Mouse (Mus musculus) hindbrain, embryonic 14.5 days (tissue): ENCODE measurements around the gene Chkb. TPM values are rescaled to one million over a fixed set of nuclear protein-coding genes. Genes with fewer than 3 reads are reported as not detected.
"Not testable (repeated sequence)": the region's sequence is repeated elsewhere in the genome, so short reads cannot be mapped to it uniquely, and the experiment has no call there.

Source experiments
- ATAC-seq: fragments of 200-750 bp; cut with Nextera tagmentation; 2 replicates; pipeline ENCODE4 v1.8.0; 2017; ENCODE audit warnings: moderate number of reproducible peaks, mild to moderate bottlenecking, moderate TSS enrichment, moderate library complexity; ENCODE audit not compliant: low FRiP score
- DNase-seq: peaks from one replicate; pipeline ENCODE4 v3.0.0-alpha.2; 2015; ENCODE audit warnings: low spot score
- H3K27ac ChIP-seq: fragments of 300-500 bp; sonication (generic); 2 replicates; pipeline ENCODE4 v1.5.1; 2014; ENCODE audit warnings: mild to moderate bottlenecking, moderate library complexity
- H3K27me3 ChIP-seq: fragments of 300-500 bp; sonication (generic); 2 replicates; pipeline ENCODE4 v1.6.1; 2014; ENCODE audit warnings: mild to moderate bottlenecking, low read length, mixed read lengths; ENCODE audit not compliant: control insufficient read depth, insufficient read depth
- H3K36me3 ChIP-seq: fragments of 300-500 bp; sonication (generic); replicated peaks from 2 replicates; pipeline ENCODE4 v1.6.1; 2014; ENCODE audit not compliant: control insufficient read depth, insufficient read depth
- H3K4me1 ChIP-seq: fragments of 300-500 bp; sonication (generic); replicated peaks from 2 replicates; pipeline ENCODE4 v1.6.1; 2014; ENCODE audit warnings: antibody characterized with exemption, low read length, mixed read lengths; ENCODE audit not compliant: control insufficient read depth, insufficient read depth
- H3K4me2 ChIP-seq: fragments of 300-500 bp; sonication (generic); replicated peaks from 2 replicates; pipeline ENCODE4 v1.6.1; 2014; ENCODE audit warnings: mild to moderate bottlenecking, moderate library complexity
- H3K4me3 ChIP-seq: fragments of 300-500 bp; sonication (generic); replicated peaks from 2 replicates; pipeline ENCODE4 v1.5.1; 2014; ENCODE audit warnings: mild to moderate bottlenecking, low read length
- H3K9ac ChIP-seq: fragments of 300-500 bp; sonication (generic); 2 replicates; pipeline ENCODE4 v1.6.1; 2014
- H3K9me3 ChIP-seq: fragments of 300-500 bp; sonication (generic); 2 replicates; pipeline ENCODE4 v1.6.1; 2016; ENCODE audit warnings: low read length; ENCODE audit not compliant: control insufficient read depth
- WGBS: fragments of 180-500 bp; shearing (Covaris S2); extraction: QIAGEN DNeasy Blood & Tissue Kit; methylation state at CpG from one replicate; pipeline ENCODE4 v1.1.7; 2014; 5-methylcytosine and 5-hydroxymethylcytosine counted together
- polyA plus RNA-seq: library from polyadenylated mRNA; unstranded; fragments of >200 nt; fragmentation: Nextera tagmentation; extraction: Ambion mirVana; gene quantifications from 2 replicates; pipeline ENCODE4 v1.2.1, GENCODE M21; 2014

Gene Chkb
- polyA plus RNA-seq, 1 experiment from 2014 or later = 76.3 TPM

DNA sequence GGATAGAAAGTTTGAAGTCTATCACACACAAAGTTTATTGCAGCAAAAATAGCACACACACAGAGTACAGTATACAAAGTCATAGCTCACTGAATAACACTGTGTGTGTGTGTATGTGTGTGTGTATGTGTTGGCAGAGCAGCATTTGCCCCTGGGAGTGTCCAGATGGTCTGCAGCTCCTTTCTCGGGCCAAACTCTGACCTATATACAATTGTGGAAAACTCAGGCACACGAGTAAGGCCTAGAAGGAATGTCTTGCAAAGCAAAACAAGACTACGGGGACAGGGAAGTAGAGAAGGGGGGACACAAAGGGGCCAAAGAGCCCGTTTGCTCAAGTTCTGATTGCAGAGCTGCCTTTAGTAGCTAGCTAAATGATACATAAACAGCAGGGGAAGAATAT lies 3.2 kb upstream of the Chkb start:
- Histone ChIP-seq H3K27me3 (no peaks in the 10 kb centered on the region), H3K4me2 (no peak overlapping the region), H3K9me3 (no peaks in the 10 kb centered on the region), H3K36me3 (0 out of 2 replicates have a peak, but pooled peaks cover 2% of the 10 kb centered on the region), H3K9ac (no peak overlapping the region), H3K4me3 (no peak overlapping the region), H3K4me1 (peaks cover 9% of the 10 kb centered on the region), H3K27ac (no peak overlapping the region)
- no peak for DNase-seq
- WGBS = 76% methylated on average over 4 of the region's 4 CpGs
- ATAC-seq = no peak

- Histone ChIP-seq H3K4me2 (no peak overlapping the region), H3K27me3 (no peaks in the 10 kb centered on the region), H3K36me3 (peaks cover 13% of the 10 kb centered on the region), H3K9ac (no peak overlapping the region), H3K9me3 (no peaks in the 10 kb centered on the region), H3K27ac (no peak overlapping the region), H3K4me1 (peaks cover 9% of the 10 kb centered on the region), H3K4me3 (no peak overlapping the region)
- 94% methylated on average over 6 of the region's 6 CpGs for WGBS
- no peak for ATAC-seq
- DNase-seq = no peak
Measured at GRCm38 (mm10) chr15:89431806-89432205, 2.1 kb upstream of the Chkb start.

- no peak for DNase-seq
- no peak for ATAC-seq
- Histone ChIP-seq H3K4me3 (no peak overlapping the region), H3K9ac (no peak overlapping the region), H3K27ac (no peak overlapping the region), H3K9me3 (no peaks in the 10 kb centered on the region), H3K4me1 (peaks cover 9% of the 10 kb centered on the region), H3K4me2 (0 out of 2 replicates have a peak overlapping the region, but pooled peaks have one; percentile 84), H3K36me3 (peaks cover 18% of the 10 kb centered on the region), H3K27me3 (no peaks in the 10 kb centered on the region)
- 95% methylated on average over 3 of the region's 3 CpGs for WGBS
Measured at GRCm38 (mm10) chr15:89431271-89431670, 1.6 kb upstream of the Chkb start.

GRCm38 (mm10) chr15:89430771-89431170 lies 1.1 kb upstream of the Chkb start:
- not testable (repeated sequence) for H3K9ac ChIP-seq, ATAC-seq, DNase-seq, H3K27me3 ChIP-seq, H3K9me3 ChIP-seq, H3K27ac ChIP-seq, H3K4me3 ChIP-seq, H3K4me1 ChIP-seq
- WGBS = 90% methylated on average over 6 of the region's 9 CpGs
- peak overlapping the region; percentile 84 for H3K4me2 ChIP-seq
- H3K36me3 ChIP-seq = peaks cover 23% of the 10 kb centered on the region

- Histone ChIP-seq H3K36me3 (peaks cover 27% of the 10 kb centered on the region), H3K4me3 (peak overlapping the region; percentile 59), H3K27ac (peak overlapping the region; percentile 94), H3K9ac (peak overlapping the region; percentile 70), H3K4me2 (peak overlapping the region; percentile 84), H3K9me3 (no peaks in the 10 kb centered on the region), H3K27me3 (no peaks in the 10 kb centered on the region), H3K4me1 (peaks cover 9% of the 10 kb centered on the region)
- 49% methylated on average over 6 of the region's 6 CpGs for WGBS
- ATAC-seq (no peak), DNase-seq (no peak)
Measured at GRCm38 (mm10) chr15:89430341-89430740, 633 bp upstream of the Chkb start.

DNA sequence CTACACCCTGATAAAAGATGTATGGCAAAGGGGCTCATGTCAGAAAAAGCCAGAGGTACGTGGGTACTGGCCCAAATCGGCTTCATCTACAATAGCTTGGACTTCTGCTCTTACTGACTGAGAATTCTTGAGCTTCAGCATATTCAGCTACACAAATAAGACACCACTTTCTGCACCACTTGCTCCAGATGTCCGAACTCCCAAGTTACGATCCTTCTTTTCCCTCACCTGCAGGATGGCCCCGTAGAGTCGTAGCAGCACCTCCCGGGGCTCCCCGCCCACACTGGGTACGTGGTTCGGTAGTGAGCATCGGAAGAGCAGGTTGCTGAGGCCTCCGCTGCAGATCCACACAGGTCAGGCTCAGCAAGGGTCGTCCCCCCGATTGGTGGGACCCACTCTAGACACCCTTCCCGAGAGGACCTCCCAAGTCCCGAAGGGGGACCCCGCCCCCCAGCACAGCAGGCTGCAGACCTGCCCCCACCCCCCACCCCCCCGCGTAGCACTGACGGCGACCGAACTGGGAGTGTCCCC lies 822 bp downstream of the Chkb start:
- peaks cover 27% of the 10 kb centered on the region for H3K36me3 ChIP-seq
- H3K4me1 ChIP-seq = peaks cover 9% of the 10 kb centered on the region
- H3K4me3 ChIP-seq = peak overlapping the region; percentile 59
- no peaks in the 10 kb centered on the region for H3K9me3 ChIP-seq
- H3K27me3 ChIP-seq = no peaks in the 10 kb centered on the region
- peak; percentile 35 for ATAC-seq
- H3K27ac ChIP-seq = peak overlapping the region; percentile 94; the same call in 1 of the 2 replicates
- WGBS = 8% methylated on average over 19 of the region's 22 CpGs
- peak overlapping the region; percentile 70 for H3K9ac ChIP-seq
- no peak for DNase-seq
- H3K4me2 ChIP-seq = peak overlapping the region; percentile 84

GRCm38 (mm10) chr15:89428136-89428790 lies 1.4 kb downstream of the Chkb start:
- peak overlapping the region; percentile 70 for H3K9ac ChIP-seq
- H3K4me3 ChIP-seq = peak overlapping the region; percentile 59
- peaks cover 9% of the 10 kb centered on the region for H3K4me1 ChIP-seq
- no peaks in the 10 kb centered on the region for H3K9me3 ChIP-seq
- no peaks in the 10 kb centered on the region for H3K27me3 ChIP-seq
- peaks cover 30% of the 10 kb centered on the region for H3K36me3 ChIP-seq
- H3K4me2 ChIP-seq = peak overlapping the region; percentile 84
- 85% methylated on average over 19 of the region's 19 CpGs for WGBS
- H3K27ac ChIP-seq = no peak overlapping the region
- no peak for DNase-seq
- ATAC-seq = no peak

DNA sequence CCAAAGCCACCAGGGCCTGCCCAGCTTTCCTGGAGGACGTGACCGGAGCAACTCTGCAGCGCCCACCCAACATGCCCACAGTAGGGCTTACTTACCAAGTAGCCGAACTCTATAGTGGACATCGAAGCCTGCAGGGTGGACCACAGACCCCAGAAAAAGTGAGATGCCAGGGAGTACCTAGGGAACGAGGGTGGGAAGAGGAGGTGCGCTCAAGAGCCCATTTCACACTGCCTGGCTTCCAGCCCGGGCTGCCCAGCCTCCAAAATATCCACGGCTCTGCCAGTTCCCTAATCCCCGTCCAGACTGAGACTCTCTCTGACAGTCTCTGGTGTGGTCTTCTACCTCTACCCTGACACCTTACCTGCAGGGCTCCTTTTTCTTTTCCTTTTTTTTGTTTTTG lies 3.0 kb downstream of the Chkb start:
- H3K36me3 ChIP-seq = peaks cover 40% of the 10 kb centered on the region

DNA sequence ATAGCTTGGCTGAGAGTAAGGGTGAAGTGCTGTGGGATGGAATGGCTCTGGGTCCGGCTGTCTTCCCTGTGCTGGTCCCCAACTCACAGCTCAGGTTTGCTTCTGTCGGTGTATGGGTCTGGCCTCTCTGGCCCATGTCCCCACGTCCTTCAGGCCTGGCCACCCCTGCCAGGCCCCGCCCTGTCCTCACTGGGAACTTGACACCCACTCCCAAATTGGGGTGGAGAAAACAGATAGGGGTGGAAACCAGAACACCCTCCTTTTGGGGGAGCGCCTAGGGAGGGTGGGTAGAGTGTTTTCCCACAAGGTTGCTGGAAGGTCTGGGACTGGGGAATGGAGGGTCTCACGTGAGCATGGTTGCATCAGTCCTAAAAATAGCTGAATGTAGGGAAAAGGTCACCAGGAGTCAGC lies 4.0 kb downstream of the Chkb start, which contains the start of gene Cpt1b:
Gene Cpt1b, minus strand, starts transcription at position 153 of the 411 bp plus-strand sequence.
- H3K9me3 ChIP-seq = no peaks in the 10 kb centered on the region
- H3K27ac ChIP-seq = no peak within 1 kb of the TSS
- H3K4me3 ChIP-seq = no peak within 1 kb of the TSS
- peaks cover 9% of the 10 kb centered on the region for H3K4me1 ChIP-seq
- H3K36me3 ChIP-seq = peaks cover 46% of the 10 kb centered on the region
- WGBS = 47% methylated on average over 6 of the region's 6 CpGs
- H3K27me3 ChIP-seq = no peaks in the 10 kb centered on the region
- ATAC-seq (no peak), DNase-seq (no peak)
- H3K4me2 ChIP-seq = no peak within 1 kb of the TSS
- no peak within 1 kb of the TSS for H3K9ac ChIP-seq

More for the DNA sequence above, 3.0 kb downstream of the Chkb start:
- Histone ChIP-seq H3K4me2 (no peak overlapping the region), H3K4me1 (peaks cover 9% of the 10 kb centered on the region), H3K27me3 (no peaks in the 10 kb centered on the region), H3K27ac (no peak overlapping the region), H3K9ac (no peak overlapping the region), H3K4me3 (no peak overlapping the region), H3K9me3 (no peaks in the 10 kb centered on the region)
- DNase-seq (no peak), ATAC-seq (no peak)
- WGBS = 92% methylated on average over 10 of the region's 10 CpGs
